Mouse (Mus musculus): Measurements from ENCODE around the gene Kifc3. TPM values are rescaled to one million over a fixed set of nuclear protein-coding genes. Genes with fewer than 3 reads are reported as not detected.

Kifc3 gene
- polyA plus RNA-seq, 1 experiment from 2014 or later = 28.5 TPM

- no peak overlapping the region for H3K4me3 ChIP-seq (replicated peaks)
- 85% methylated on average over 6 of the region's 6 CpGs for WGBS
- no peaks in the 10 kb centered on the region for H3K36me3 ChIP-seq
These were observed 48.0 kb downstream of the Kifc3 start for GRCm38 (mm10) chr8:95154654-95155053.

GRCm38 (mm10) chr8:95154056-95154455 lies 48.6 kb downstream of the Kifc3 start:
- Histone ChIP-seq H3K9ac (replicated peaks) (no peak overlapping the region), H3K4me3 (replicated peaks) (no peak overlapping the region), H3K4me2 (no peak overlapping the region), H3K27ac (replicated peaks) (no peak overlapping the region), H3K4me1 (no peaks in the 10 kb centered on the region), H3K27me3 (replicated peaks) (no peaks in the 10 kb centered on the region), H3K36me3 (no peaks in the 10 kb centered on the region), H3K9me3 (replicated peaks) (no peaks in the 10 kb centered on the region)
- WGBS = 71% methylated on average over 4 of the region's 4 CpGs
- no peak for ATAC-seq (ENCODE audit: low FRiP score)

More at GRCm38 (mm10) chr8:95154654-95155053, 48.0 kb downstream of the Kifc3 start:
- H3K9ac ChIP-seq (replicated peaks) = no peak overlapping the region
- H3K4me1 ChIP-seq = no peaks in the 10 kb centered on the region
- H3K4me2 ChIP-seq = no peak overlapping the region
- H3K27ac ChIP-seq (replicated peaks) = no peak overlapping the region
- no peak for ATAC-seq (ENCODE audit: low FRiP score)
- H3K9me3 ChIP-seq (replicated peaks) = no peaks in the 10 kb centered on the region
- no peaks in the 10 kb centered on the region for H3K27me3 ChIP-seq (replicated peaks)

- Histone ChIP-seq H3K36me3 (no peaks in the 10 kb centered on the region), H3K9ac (replicated peaks) (no peak overlapping the region), H3K27me3 (replicated peaks) (no peaks in the 10 kb centered on the region), H3K4me3 (replicated peaks) (no peak overlapping the region), H3K27ac (replicated peaks) (no peak overlapping the region), H3K4me2 (no peak overlapping the region), H3K9me3 (replicated peaks) (no peaks in the 10 kb centered on the region), H3K4me1 (no peaks in the 10 kb centered on the region)
- no peak for ATAC-seq (ENCODE audit: low FRiP score)
- WGBS = 90% methylated on average over 3 of the region's 3 CpGs
These were observed 52.0 kb downstream of the Kifc3 start for GRCm38 (mm10) chr8:95150608-95151007.

GRCm38 (mm10) chr8:95149426-95149825 lies 53.2 kb downstream of the Kifc3 start:
- H3K4me1 ChIP-seq = peaks cover 6% of the 10 kb centered on the region; the same call in 1 of the 2 replicates
- WGBS = 59% methylated on average over 10 of the region's 10 CpGs
- H3K4me2 ChIP-seq = no peak overlapping the region
- H3K27ac ChIP-seq (replicated peaks) = no peak overlapping the region
- H3K4me3 ChIP-seq (replicated peaks) = no peak overlapping the region
- no peaks in the 10 kb centered on the region for H3K36me3 ChIP-seq
- no peak for ATAC-seq (ENCODE audit: low FRiP score)
- H3K9ac ChIP-seq (replicated peaks) = no peak overlapping the region
- H3K27me3 ChIP-seq (replicated peaks) = no peaks in the 10 kb centered on the region
- no peaks in the 10 kb centered on the region for H3K9me3 ChIP-seq (replicated peaks)

GRCm38 (mm10) chr8:95146846-95147245 lies 55.8 kb downstream of the Kifc3 start:
- Histone ChIP-seq H3K4me1 (peaks cover 28% of the 10 kb centered on the region), H3K27me3 (replicated peaks) (no peaks in the 10 kb centered on the region), H3K9me3 (replicated peaks) (no peaks in the 10 kb centered on the region), H3K36me3 (no peaks in the 10 kb centered on the region), H3K4me2 (no peak overlapping the region), H3K4me3 (replicated peaks) (no peak overlapping the region), H3K9ac (replicated peaks) (no peak overlapping the region), H3K27ac (replicated peaks) (no peak overlapping the region)
- ATAC-seq (ENCODE audit: low FRiP score) = no peak
- WGBS = 94% methylated on average over 5 of the region's 5 CpGs

GRCm38 (mm10) chr8:95146044-95146745 lies 56.4 kb downstream of the Kifc3 start:
- no peak overlapping the region for H3K4me2 ChIP-seq
- WGBS = 67% methylated on average over 2 of the region's 2 CpGs
- peaks cover 35% of the 10 kb centered on the region for H3K4me1 ChIP-seq
- no peak overlapping the region for H3K4me3 ChIP-seq (replicated peaks)
- no peaks in the 10 kb centered on the region for H3K9me3 ChIP-seq (replicated peaks)
- no peaks in the 10 kb centered on the region for H3K36me3 ChIP-seq
- no peak overlapping the region for H3K27ac ChIP-seq (replicated peaks)
- H3K9ac ChIP-seq (replicated peaks) = no peak overlapping the region
- no peaks in the 10 kb centered on the region for H3K27me3 ChIP-seq (replicated peaks)
- ATAC-seq (ENCODE audit: low FRiP score) = no peak

- 58% methylated on average over 2 of the region's 2 CpGs for WGBS
- H3K4me1 ChIP-seq = peaks cover 47% of the 10 kb centered on the region
- ATAC-seq (ENCODE audit: low FRiP score) = no peak
- H3K4me3 ChIP-seq (replicated peaks) = no peak overlapping the region
- no peak overlapping the region for H3K4me2 ChIP-seq
- no peaks in the 10 kb centered on the region for H3K9me3 ChIP-seq (replicated peaks)
- H3K9ac ChIP-seq (replicated peaks) = no peak overlapping the region
- H3K27ac ChIP-seq (replicated peaks) = 0 out of 2 replicates have a peak overlapping the region, but pooled peaks have one; percentile 88
- H3K36me3 ChIP-seq = no peaks in the 10 kb centered on the region
- no peaks in the 10 kb centered on the region for H3K27me3 ChIP-seq (replicated peaks)
These were observed 58.0 kb downstream of the Kifc3 start for GRCm38 (mm10) chr8:95144631-95145015.

- Histone ChIP-seq H3K36me3 (no peaks in the 10 kb centered on the region), H3K4me2 (no peak overlapping the region), H3K9ac (replicated peaks) (no peak overlapping the region), H3K4me3 (replicated peaks) (no peak overlapping the region), H3K9me3 (replicated peaks) (no peaks in the 10 kb centered on the region), H3K4me1 (peaks cover 50% of the 10 kb centered on the region), H3K27ac (replicated peaks) (peak overlapping the region; percentile 88), H3K27me3 (replicated peaks) (0 out of 2 replicates have a peak, but pooled peaks cover under 1% of the 10 kb centered on the region)
- WGBS = 59% methylated on average over 6 of the region's 6 CpGs
- ATAC-seq (ENCODE audit: low FRiP score) = peak; percentile 39
These were observed 58.6 kb downstream of the Kifc3 start for GRCm38 (mm10) chr8:95143805-95144630.

GRCm38 (mm10) chr8:95142985-95143804 lies 59.4 kb downstream of the Kifc3 start:
- H3K27ac ChIP-seq (replicated peaks) = peak overlapping the region; percentile 88
- H3K9ac ChIP-seq (replicated peaks) = peak overlapping the region; percentile 90
- H3K4me2 ChIP-seq = peak overlapping the region; percentile 91
- peaks cover 57% of the 10 kb centered on the region for H3K4me1 ChIP-seq
- H3K36me3 ChIP-seq = no peaks in the 10 kb centered on the region
- peak; percentile 51 for ATAC-seq (ENCODE audit: low FRiP score)
- H3K4me3 ChIP-seq (replicated peaks) = peak overlapping the region; percentile 74
- H3K9me3 ChIP-seq (replicated peaks) = no peaks in the 10 kb centered on the region
- H3K27me3 ChIP-seq (replicated peaks) = 0 out of 2 replicates have a peak, but pooled peaks cover 5% of the 10 kb centered on the region
- WGBS = 11% methylated on average over 17 of the region's 17 CpGs

GRCm38 (mm10) chr8:95142075-95142831 lies 60.4 kb downstream of the Kifc3 start:
- H3K9ac ChIP-seq (replicated peaks) = peak overlapping the region; percentile 90
- peaks cover 67% of the 10 kb centered on the region for H3K4me1 ChIP-seq
- peak overlapping the region; percentile 88 for H3K27ac ChIP-seq (replicated peaks)
- peak; percentile 83 for ATAC-seq (ENCODE audit: low FRiP score)
- peak overlapping the region; percentile 74 for H3K4me3 ChIP-seq (replicated peaks)
- H3K36me3 ChIP-seq = no peaks in the 10 kb centered on the region
- no peaks in the 10 kb centered on the region for H3K9me3 ChIP-seq (replicated peaks)
- peaks cover 13% of the 10 kb centered on the region for H3K27me3 ChIP-seq (replicated peaks)
- WGBS = under 1% methylated on average over 52 of the region's 66 CpGs
- H3K4me2 ChIP-seq = peak overlapping the region; percentile 91
